Mouse (Mus musculus) heart, embryonic 13.5 days (tissue): ENCODE data around the gene Scgb2b26. TPM values are rescaled to one million over a fixed set of nuclear protein-coding genes. Genes with fewer than 3 reads are reported as not detected.
"Not testable (repeated sequence)": the region's sequence is repeated elsewhere in the genome, so short reads cannot be mapped to it uniquely, and the experiment has no call there.

Experiments
- ATAC-seq: fragments of 200-750 bp; cut with Nextera tagmentation; 2 replicates; pipeline ENCODE4 v1.8.0; 2017; ENCODE audit warnings: moderate TSS enrichment; ENCODE audit not compliant: insufficient number of reproducible peaks, low FRiP score, low TSS enrichment; ENCODE audit errors: extremely low read depth
- H3K27ac ChIP-seq: fragments of 300-500 bp; sonication (generic); replicated peaks from 2 replicates; pipeline ENCODE4 v1.5.1; 2015; ENCODE audit warnings: moderate library complexity, mild to moderate bottlenecking, inconsistent platforms
- H3K27me3 ChIP-seq: fragments of 300-500 bp; sonication (generic); replicated peaks from 2 replicates; pipeline ENCODE4 v1.6.1; 2015; ENCODE audit warnings: mild to moderate bottlenecking, inconsistent platforms
- H3K36me3 ChIP-seq: fragments of 300-500 bp; sonication (generic); 2 replicates; pipeline ENCODE4 v1.6.1; 2015; ENCODE audit warnings: mild to moderate bottlenecking, inconsistent platforms
- H3K4me1 ChIP-seq: fragments of 300-500 bp; sonication (generic); 2 replicates; pipeline ENCODE4 v1.6.1; 2015; ENCODE audit warnings: inconsistent platforms
- H3K4me2 ChIP-seq: fragments of 300-500 bp; sonication (generic); 2 replicates; pipeline ENCODE4 v1.6.1; 2015; ENCODE audit warnings: inconsistent platforms, mild to moderate bottlenecking, moderate library complexity
- H3K4me3 ChIP-seq: fragments of 300-500 bp; sonication (generic); 2 replicates; pipeline ENCODE4 v1.5.1; 2015; ENCODE audit warnings: moderate library complexity, mild to moderate bottlenecking, inconsistent platforms
- H3K9ac ChIP-seq: fragments of 300-500 bp; sonication (generic); 2 replicates; pipeline ENCODE4 v1.6.1; 2015; ENCODE audit warnings: inconsistent platforms, mild to moderate bottlenecking, moderate library complexity
- H3K9me3 ChIP-seq: fragments of 300-500 bp; sonication (generic); 2 replicates; pipeline ENCODE4 v1.6.1; 2016; ENCODE audit warnings: inconsistent platforms
- WGBS: fragments of 180-500 bp; shearing (Covaris S2); methylation state at CpG from one replicate; pipeline ENCODE4 v1.1.7; 2015; ENCODE audit warnings: mixed read lengths; 5-methylcytosine and 5-hydroxymethylcytosine counted together
- polyA plus RNA-seq: library from polyadenylated mRNA; unstranded; fragments of >200 nt; fragmentation: Nextera tagmentation; extraction: Ambion mirVana; gene quantifications from 2 replicates; pipeline ENCODE4 v1.2.1, GENCODE M21; 2015

The Scgb2b26 gene
- polyA plus RNA-seq, result not detected in 2 replicates

DNA sequence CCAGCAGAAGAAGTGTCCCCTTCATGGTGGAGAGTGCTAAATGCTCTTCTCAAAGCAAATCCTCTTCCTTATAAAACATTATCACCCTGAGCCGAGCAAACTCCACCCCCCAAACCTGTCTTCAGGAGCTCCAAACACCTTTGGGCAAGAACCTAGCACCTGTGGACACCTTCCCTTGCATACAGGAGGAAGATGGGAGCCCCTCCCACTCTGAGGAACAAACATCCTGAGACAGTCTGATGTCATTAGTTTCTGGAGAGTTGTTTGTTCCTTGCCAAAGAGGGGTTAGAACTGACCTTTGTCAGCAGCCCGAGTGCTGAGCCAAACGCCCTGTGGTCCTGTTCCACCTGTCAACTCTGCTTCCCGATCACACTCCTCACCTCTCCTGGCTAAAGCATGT is at the start of gene Scgb2b26:
Scgb2b26 (minus strand) TSS at position 101 of the 400 bp plus-strand sequence.
- no peaks in the 10 kb centered on the region for H3K27me3 ChIP-seq
- 61% methylated on average over 4 of the region's 4 CpGs for WGBS
- no peaks in the 10 kb centered on the region for H3K36me3 ChIP-seq

DNA sequence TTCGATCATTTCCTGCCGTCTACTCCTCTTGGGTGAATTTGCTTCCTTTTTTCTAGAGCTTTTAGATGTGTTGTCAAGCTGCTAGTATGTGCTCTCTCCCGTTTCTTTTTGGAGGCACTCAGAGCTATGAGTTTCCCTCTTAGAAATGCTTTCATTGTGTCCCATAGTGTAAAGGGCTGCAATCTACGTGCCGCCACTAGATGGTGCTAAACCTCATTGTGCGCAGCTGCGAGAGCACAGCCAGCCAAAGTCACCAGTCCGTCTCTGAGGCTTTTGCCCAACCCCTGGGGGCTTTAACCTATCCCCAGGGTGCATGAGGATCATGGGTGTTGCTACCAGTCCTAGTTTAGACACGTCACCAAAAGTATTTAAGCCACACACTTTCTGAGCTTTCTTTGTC is 37.4 kb upstream of the Scgb2b26 start:
- not testable (repeated sequence) for H3K27me3 ChIP-seq, H3K36me3 ChIP-seq, H3K9ac ChIP-seq, H3K4me1 ChIP-seq, ATAC-seq, H3K27ac ChIP-seq, H3K4me3 ChIP-seq, H3K9me3 ChIP-seq, H3K4me2 ChIP-seq
- WGBS, result 31% methylated on average over 8 of the region's 9 CpGs

More for the DNA sequence above, at the start of gene Scgb2b26:
- peaks cover 74% of the 10 kb centered on the region for H3K9me3 ChIP-seq
- H3K4me3 ChIP-seq, result no peak within 1 kb of the TSS
- H3K4me1 ChIP-seq, result no peaks in the 10 kb centered on the region
- H3K9ac ChIP-seq, result no peak within 1 kb of the TSS
- H3K4me2 ChIP-seq, result no peak within 1 kb of the TSS
- no peak for ATAC-seq
- H3K27ac ChIP-seq, result no peak within 1 kb of the TSS

DNA sequence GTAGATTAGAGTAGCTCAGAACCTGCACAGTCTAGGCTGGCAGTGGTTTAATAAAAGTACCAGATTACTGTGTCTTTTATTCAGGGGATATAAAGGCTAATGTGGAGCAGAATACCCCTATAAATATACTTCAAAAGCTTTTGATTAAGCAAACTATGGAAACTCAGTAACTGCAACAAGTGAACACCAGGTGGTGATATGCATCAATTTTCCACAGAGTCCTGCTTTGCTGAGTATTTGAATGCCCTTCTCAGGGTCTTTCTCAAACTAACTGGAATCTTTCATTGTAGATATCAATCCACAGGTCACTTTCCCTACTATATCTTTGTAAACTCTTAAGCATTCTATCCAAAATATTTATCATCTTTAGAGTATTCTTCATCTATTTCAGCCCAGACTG is 41.9 kb downstream of the Scgb2b26 start:
- no peaks in the 10 kb centered on the region for H3K4me1 ChIP-seq
- H3K27me3 ChIP-seq, result no peaks in the 10 kb centered on the region
- no peak overlapping the region for H3K27ac ChIP-seq
- no peak overlapping the region for H3K4me3 ChIP-seq
- peaks cover 42% of the 10 kb centered on the region for H3K9me3 ChIP-seq
- no peaks in the 10 kb centered on the region for H3K36me3 ChIP-seq
- H3K9ac ChIP-seq, result no peak overlapping the region
- no peak for ATAC-seq
- H3K4me2 ChIP-seq, result no peak overlapping the region

DNA sequence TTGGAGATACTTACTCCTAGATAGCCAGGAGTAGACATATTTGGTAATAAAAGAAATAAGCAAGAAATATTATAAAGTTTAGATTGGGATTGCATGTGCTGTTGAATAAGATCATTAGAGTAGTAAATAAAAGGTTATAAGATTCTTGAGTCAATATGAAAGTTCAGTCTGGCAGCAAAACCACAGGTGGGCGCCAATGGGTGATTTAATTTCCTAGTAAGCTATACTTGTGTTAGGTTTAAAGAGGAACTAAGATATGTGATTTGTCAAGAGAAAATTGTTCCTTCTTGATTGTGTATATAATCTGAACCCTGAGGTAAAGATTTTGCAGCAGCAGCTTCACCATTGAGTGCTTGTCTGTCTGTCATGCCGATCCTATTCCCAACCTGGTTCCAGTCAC is 44.0 kb downstream of the Scgb2b26 start:
- Histone ChIP-seq H3K4me2 (no peak overlapping the region), H3K9me3 (peaks cover 63% of the 10 kb centered on the region), H3K27ac (no peak overlapping the region), H3K27me3 (no peaks in the 10 kb centered on the region), H3K4me3 (no peak overlapping the region), H3K4me1 (no peaks in the 10 kb centered on the region), H3K9ac (no peak overlapping the region), H3K36me3 (no peaks in the 10 kb centered on the region)
- 60% methylated on average over 2 of the region's 2 CpGs for WGBS
- ATAC-seq, result no peak

DNA sequence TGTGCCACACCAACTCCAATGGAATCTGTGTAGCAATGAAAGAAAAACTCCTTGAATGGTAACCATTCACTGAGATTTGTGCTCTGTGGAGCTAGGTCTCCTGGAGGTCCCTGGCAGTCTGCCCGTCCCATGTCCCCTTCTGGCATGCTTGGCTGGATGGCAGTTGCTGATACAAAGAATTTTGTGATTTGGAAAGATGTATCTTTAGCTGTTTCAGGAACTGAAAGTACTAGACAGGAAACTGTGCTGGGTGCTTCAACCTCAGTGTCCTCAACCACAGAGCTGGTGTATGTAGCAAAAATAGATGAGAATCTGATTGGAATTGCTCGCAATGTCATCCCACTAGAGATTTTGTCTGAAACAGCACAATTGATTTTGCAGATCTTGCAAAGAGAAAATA is 44.8 kb downstream of the Scgb2b26 start:
- H3K9me3 ChIP-seq, result peaks cover 65% of the 10 kb centered on the region
- no peak for ATAC-seq
- 47% methylated on average over 2 of the region's 2 CpGs for WGBS

More for the DNA sequence above, 44.8 kb downstream of the Scgb2b26 start:
- Histone ChIP-seq H3K36me3 (no peaks in the 10 kb centered on the region), H3K4me3 (no peak overlapping the region), H3K27me3 (no peaks in the 10 kb centered on the region), H3K4me2 (no peak overlapping the region), H3K9ac (no peak overlapping the region), H3K4me1 (no peaks in the 10 kb centered on the region), H3K27ac (no peak overlapping the region)

Other genes with a start within 250 kb of the Scgb2b26 start
- gene Scgb2b24, start 205.7 kb downstream of the Scgb2b26 start, polyA plus RNA-seq, result not detected in 2 replicates
- gene Scgb1b24, start 201.2 kb downstream of the Scgb2b26 start, polyA plus RNA-seq, result not detected in 2 replicates
- not detected in 2 replicates for gene Scgb2b27, start 68.9 kb upstream of the Scgb2b26 start, polyA plus RNA-seq
- not detected in 2 replicates for gene Scgb1b27, start 76.4 kb upstream of the Scgb2b26 start, polyA plus RNA-seq
- gene Scgb1b30, start 150.4 kb upstream of the Scgb2b26 start, polyA plus RNA-seq, result not detected in 2 replicates
- gene Wtip, start 188.2 kb upstream of the Scgb2b26 start, polyA plus RNA-seq, result 4.0 and 5.1 TPM in 2 replicates
- gene Uba2, start 224.6 kb upstream of the Scgb2b26 start, polyA plus RNA-seq, result 111 and 114 TPM in 2 replicates